Mouse (Mus musculus): Measurements from ENCODE around the gene Pip4k2b.

Pip4k2b gene

GRCm38 (mm10) chr11:97694921-97695711 is 49.4 kb downstream of the Pip4k2b start:
- no peak for DNase-seq (ENCODE audit: low spot score in 2 of 2)

- no peak for DNase-seq (ENCODE audit: low spot score in 2 of 2)
Measured at GRCm38 (mm10) chr11:97694435-97694834, 50.1 kb downstream of the Pip4k2b start.

GRCm38 (mm10) chr11:97689861-97690260 is 54.6 kb downstream of the Pip4k2b start:
- DNase-seq (ENCODE audit: low spot score in 2 of 2) = no peak

- no peak for DNase-seq (ENCODE audit: low spot score in 2 of 2)
Measured at GRCm38 (mm10) chr11:97687061-97687460, 57.4 kb downstream of the Pip4k2b start.

- no peak for DNase-seq (ENCODE audit: low spot score in 2 of 2)
Measured at GRCm38 (mm10) chr11:97686322-97686908, 58.1 kb downstream of the Pip4k2b start.

GRCm38 (mm10) chr11:97685613-97686321 is 58.7 kb downstream of the Pip4k2b start, which contains the start of gene Cisd3:
Gene Cisd3, plus strand, starts transcription at chr11:97685826.
- peak; percentile 73 to 90 for DNase-seq (ENCODE audit: low spot score in 2 of 2)

- no peak for DNase-seq (ENCODE audit: low spot score in 2 of 2)
Measured at GRCm38 (mm10) chr11:97684766-97685165, 59.7 kb downstream of the Pip4k2b start.

- no peak for DNase-seq (ENCODE audit: low spot score in 2 of 2)
Measured at GRCm38 (mm10) chr11:97684063-97684680, 60.3 kb downstream of the Pip4k2b start.

- no peak for DNase-seq (ENCODE audit: low spot score in 2 of 2)
Measured at GRCm38 (mm10) chr11:97682504-97683055, 61.9 kb downstream of the Pip4k2b start.

GRCm38 (mm10) chr11:97680430-97680829 is 64.1 kb downstream of the Pip4k2b start:
- DNase-seq (ENCODE audit: low spot score in 2 of 2) = no peak

- DNase-seq (ENCODE audit: low spot score in 2 of 2) = no peak
Measured at GRCm38 (mm10) chr11:97678301-97678700, 66.2 kb downstream of the Pip4k2b start.

GRCm38 (mm10) chr11:97677842-97678241 is 66.7 kb downstream of the Pip4k2b start:
- DNase-seq (ENCODE audit: low spot score in 2 of 2) = no peak

- no peak for DNase-seq (ENCODE audit: low spot score in 2 of 2)
Measured at GRCm38 (mm10) chr11:97677381-97677780, 67.1 kb downstream of the Pip4k2b start.

- no peak for DNase-seq (ENCODE audit: low spot score in 2 of 2)
Measured at GRCm38 (mm10) chr11:97676050-97676754, 68.3 kb downstream of the Pip4k2b start.

GRCm38 (mm10) chr11:97673148-97673547 is 71.4 kb downstream of the Pip4k2b start:
- DNase-seq (ENCODE audit: low spot score in 2 of 2) = no peak

GRCm38 (mm10) chr11:97671177-97671527 is 73.4 kb downstream of the Pip4k2b start:
- DNase-seq (ENCODE audit: low spot score in 2 of 2) = no peak

GRCm38 (mm10) chr11:97670234-97671176 is 74.0 kb downstream of the Pip4k2b start:
- no peak for DNase-seq (ENCODE audit: low spot score in 2 of 2)

- no peak for DNase-seq (ENCODE audit: low spot score in 2 of 2)
Measured at GRCm38 (mm10) chr11:97669829-97670228, 74.7 kb downstream of the Pip4k2b start.

GRCm38 (mm10) chr11:97669268-97669667 is 75.2 kb downstream of the Pip4k2b start:
- no peak for DNase-seq (ENCODE audit: low spot score in 2 of 2)

GRCm38 (mm10) chr11:97668160-97668559 is 76.3 kb downstream of the Pip4k2b start:
- no peak for DNase-seq (ENCODE audit: low spot score in 2 of 2)

All from left cerebral cortex, adult 9 months (tissue).